Mouse (Mus musculus) frontal cortex, postnatal 25 days (tissue): Measurements from ENCODE around the gene Gpam.

Experiments used
- DNase-seq, 2 experiments: peaks; one replicate each; pipeline ENCODE4 v3.0.0; 2022; ENCODE audit warnings: low spot score in 2 of 2

Gene Gpam

GRCm38 (mm10) chr19:55061951-55062350 is 65.1 kb downstream of the Gpam start:
- DNase-seq: no peak

GRCm38 (mm10) chr19:55061447-55061901 is 65.6 kb downstream of the Gpam start:
- DNase-seq: no peak

- peak; percentile 68 to 73 for DNase-seq
Observed at GRCm38 (mm10) chr19:55060964-55061363, 66.1 kb downstream of the Gpam start.

GRCm38 (mm10) chr19:55057483-55057882 is 69.6 kb downstream of the Gpam start:
- DNase-seq: no peak

- no peak for DNase-seq
Observed at GRCm38 (mm10) chr19:55055634-55056269, 71.3 kb downstream of the Gpam start.

GRCm38 (mm10) chr19:55053163-55053562 is 73.9 kb downstream of the Gpam start:
- DNase-seq: no peak

- no peak for DNase-seq
Observed at GRCm38 (mm10) chr19:55037406-55037805, 89.6 kb downstream of the Gpam start.

- DNase-seq: no peak
Observed at GRCm38 (mm10) chr19:55018872-55019271, 108.2 kb downstream of the Gpam start.
